Mouse (Mus musculus) kidney, postnatal 0 days (tissue): ENCODE data around the gene Itpr1. TPM values are rescaled to one million over a fixed set of nuclear protein-coding genes. Genes with fewer than 3 reads are reported as not detected.

Experiments
- ATAC-seq: fragments of 200-750 bp; cut with Nextera tagmentation; replicated peaks from 2 replicates; pipeline ENCODE4 v1.8.0; 2017; ENCODE audit warnings: low read depth, moderate number of reproducible peaks, moderate TSS enrichment, moderate library complexity; ENCODE audit not compliant: low FRiP score
- DNase-seq: peaks from one replicate; pipeline ENCODE4 v3.0.0-alpha.2; 2016; ENCODE audit warnings: low spot score
- H3K27ac ChIP-seq: fragments of 300-500 bp; sonication (generic); 2 replicates; pipeline ENCODE4 v1.5.1; 2014; ENCODE audit warnings: mild to moderate bottlenecking
- H3K27me3 ChIP-seq: fragments of 300-500 bp; sonication (generic); 2 replicates; pipeline ENCODE4 v1.6.1; 2014; ENCODE audit warnings: low read length, mixed read lengths; ENCODE audit not compliant: insufficient read depth
- H3K36me3 ChIP-seq: fragments of 300-500 bp; sonication (generic); 2 replicates; pipeline ENCODE4 v1.6.1; 2014; ENCODE audit warnings: low read length, mixed read lengths; ENCODE audit not compliant: insufficient read depth
- H3K4me1 ChIP-seq: fragments of 300-500 bp; sonication (generic); replicated peaks from 2 replicates; pipeline ENCODE4 v1.6.1; 2014; ENCODE audit warnings: antibody characterized with exemption, low read length, mixed read lengths; ENCODE audit not compliant: insufficient read depth
- H3K4me2 ChIP-seq: fragments of 300-500 bp; sonication (generic); 2 replicates; pipeline ENCODE4 v1.6.1; 2014; ENCODE audit warnings: mild to moderate bottlenecking, low read length, moderate library complexity, mixed read lengths
- H3K4me3 ChIP-seq: fragments of 300-500 bp; sonication (generic); replicated peaks from 2 replicates; pipeline ENCODE4 v1.5.1; 2014; ENCODE audit warnings: low read depth, low read length
- H3K9ac ChIP-seq: fragments of 300-500 bp; sonication (generic); 2 replicates; pipeline ENCODE4 v1.6.1; 2014; ENCODE audit warnings: low read depth, low read length
- H3K9me3 ChIP-seq: fragments of 300-500 bp; sonication (generic); replicated peaks from 2 replicates; pipeline ENCODE4 v1.6.1; 2016; ENCODE audit warnings: low read length, inconsistent platforms, mixed read lengths
- CTCF ChIP-seq: IDR thresholded peaks from 2 replicates; pipeline ENCODE4 v1.5.1; 2016; ENCODE audit warnings: antibody characterized with exemption, low read depth, mild to moderate bottlenecking, moderate library complexity
- WGBS: fragments of 180-500 bp; shearing (Covaris S2); extraction: QIAGEN DNeasy Blood & Tissue Kit; methylation state at CpG from one replicate; pipeline ENCODE4 v1.1.7; 2014; 5-methylcytosine and 5-hydroxymethylcytosine counted together
- polyA plus RNA-seq: library from polyadenylated mRNA; unstranded; fragments of >200 nt; fragmentation: Nextera tagmentation; extraction: Ambion mirVana; gene quantifications from 2 replicates; pipeline ENCODE4 v1.2.1, GENCODE M21; 2015

Gene Itpr1
- polyA plus RNA-seq, 1 experiment from 2014 or later: 21.2 TPM

DNA sequence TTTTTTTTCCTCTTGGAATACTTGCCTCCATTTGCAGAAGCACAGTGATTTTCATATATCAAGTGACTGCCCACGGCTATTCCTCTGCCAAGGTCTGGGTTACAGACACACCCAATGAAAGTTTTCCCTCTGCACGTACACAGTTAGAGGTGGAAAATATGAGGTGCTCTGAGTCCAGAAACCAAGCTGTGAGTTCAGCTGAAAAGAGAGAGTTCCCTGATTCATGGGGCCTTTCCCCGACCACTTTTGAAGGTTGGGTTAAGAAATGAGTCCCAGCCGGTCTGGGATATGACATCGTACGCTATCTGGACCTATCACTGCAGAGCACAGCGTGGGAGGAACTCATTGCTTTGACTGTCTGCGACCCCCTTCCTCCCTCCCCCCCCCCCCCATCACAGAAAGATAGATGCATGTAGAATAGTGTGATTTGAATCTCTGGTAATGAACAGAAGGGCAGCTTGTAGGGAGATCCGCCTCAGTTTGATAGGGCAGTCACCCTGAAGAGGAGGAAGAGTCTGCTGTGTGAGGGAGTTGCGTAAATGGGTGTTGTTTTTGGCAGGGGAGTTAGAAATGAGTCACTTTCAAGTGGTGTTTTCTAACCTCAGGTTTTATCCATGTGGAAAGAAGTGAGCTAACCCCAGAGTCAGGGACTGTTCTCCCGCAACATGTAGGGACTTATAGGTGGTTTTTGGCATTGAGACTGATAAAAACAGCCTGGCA lies 235.3 kb downstream of the Itpr1 start:
- H3K4me2 ChIP-seq: no peak overlapping the region
- DNase-seq (peak; percentile 79), ATAC-seq (no peak)
- no peak overlapping the region for H3K4me3 ChIP-seq
- H3K36me3 ChIP-seq: no peaks in the 10 kb centered on the region
- no peak overlapping the region for H3K9ac ChIP-seq
- WGBS: 28% methylated on average over 11 of the region's 11 CpGs
- no peak for TF ChIP-seq CTCF
- no peaks in the 10 kb centered on the region for H3K27me3 ChIP-seq
- peaks cover 28% of the 10 kb centered on the region; the same call in 1 of the 2 replicates for H3K4me1 ChIP-seq
- H3K9me3 ChIP-seq: no peaks in the 10 kb centered on the region
- H3K27ac ChIP-seq: peak overlapping the region; percentile 47

DNA sequence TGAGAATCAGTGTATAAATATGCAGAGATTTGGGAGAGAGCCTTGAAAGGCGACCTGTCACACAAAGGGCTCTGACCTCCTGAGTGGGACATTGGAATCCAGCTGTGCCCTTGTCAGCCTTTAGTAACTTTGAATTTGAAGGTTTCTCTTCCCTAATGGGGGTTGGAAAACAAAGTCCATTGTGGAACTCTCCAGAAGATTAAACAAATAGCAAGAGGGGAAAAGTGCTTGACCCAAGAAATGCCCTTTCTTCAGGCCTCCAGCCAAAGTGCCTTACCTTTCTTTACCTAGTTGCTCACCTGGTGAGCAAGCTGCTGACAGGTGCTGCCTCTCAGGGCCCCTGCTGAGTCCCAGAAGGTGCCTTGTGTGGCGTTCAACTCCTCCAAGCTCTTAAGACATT lies 236.0 kb downstream of the Itpr1 start:
- TF ChIP-seq CTCF: no peak
- Histone ChIP-seq H3K4me1 (peaks cover 29% of the 10 kb centered on the region; the same call in 1 of the 2 replicates), H3K4me2 (no peak overlapping the region), H3K9me3 (no peaks in the 10 kb centered on the region), H3K4me3 (no peak overlapping the region), H3K9ac (no peak overlapping the region), H3K27ac (peak overlapping the region; percentile 47), H3K36me3 (no peaks in the 10 kb centered on the region), H3K27me3 (no peaks in the 10 kb centered on the region)
- WGBS: 40% methylated on average over 2 of the region's 2 CpGs
- DNase-seq (no peak), ATAC-seq (no peak)

GRCm38 (mm10) chr6:108451536-108451935 lies 238.6 kb downstream of the Itpr1 start:
- H3K9ac ChIP-seq: no peak overlapping the region
- no peak overlapping the region for H3K4me3 ChIP-seq
- H3K27me3 ChIP-seq: no peaks in the 10 kb centered on the region
- TF ChIP-seq CTCF: no peak
- no peaks in the 10 kb centered on the region for H3K36me3 ChIP-seq
- no peak overlapping the region for H3K27ac ChIP-seq
- H3K4me1 ChIP-seq: peaks cover 40% of the 10 kb centered on the region
- no peaks in the 10 kb centered on the region for H3K9me3 ChIP-seq
- no peak for DNase-seq
- WGBS: 64% methylated on average over 2 of the region's 2 CpGs
- H3K4me2 ChIP-seq: no peak overlapping the region
- ATAC-seq: no peak

DNA sequence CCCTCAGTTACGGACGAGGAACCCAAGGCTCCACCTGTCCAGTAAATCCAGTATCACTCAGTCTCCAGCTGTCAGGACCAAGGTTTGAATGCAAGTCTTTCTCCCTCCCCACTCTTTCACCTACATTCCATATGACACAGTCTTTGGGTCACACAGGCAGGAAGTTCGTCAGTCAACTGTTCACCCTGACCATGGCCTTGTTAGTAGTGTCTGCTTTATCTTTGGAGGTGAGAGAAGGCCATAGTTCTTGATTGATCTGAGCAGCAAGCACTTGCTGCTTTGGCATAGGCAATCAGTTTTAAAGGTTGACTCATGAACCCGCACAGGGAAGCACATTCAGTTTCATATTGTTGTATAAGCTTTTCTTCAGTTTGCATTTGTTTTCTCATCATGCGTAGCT lies 240.7 kb downstream of the Itpr1 start:
- no peak for ATAC-seq
- Histone ChIP-seq H3K4me1 (peaks cover 33% of the 10 kb centered on the region), H3K4me2 (no peak overlapping the region), H3K27me3 (no peaks in the 10 kb centered on the region), H3K9ac (no peak overlapping the region), H3K36me3 (no peaks in the 10 kb centered on the region), H3K9me3 (no peaks in the 10 kb centered on the region), H3K27ac (no peak overlapping the region), H3K4me3 (no peak overlapping the region)
- WGBS: 65% methylated on average over 5 of the region's 5 CpGs
- TF ChIP-seq CTCF: no peak
- no peak for DNase-seq

- no peak overlapping the region for H3K4me2 ChIP-seq
- H3K9ac ChIP-seq: no peak overlapping the region
- WGBS: 67% methylated on average over 16 of the region's 16 CpGs
- no peak overlapping the region for H3K4me3 ChIP-seq
- no peaks in the 10 kb centered on the region for H3K9me3 ChIP-seq
- no peak for TF ChIP-seq CTCF
- peaks cover 33% of the 10 kb centered on the region for H3K4me1 ChIP-seq
- DNase-seq: no peak
- H3K36me3 ChIP-seq: no peaks in the 10 kb centered on the region
- H3K27ac ChIP-seq: 0 out of 2 replicates have a peak overlapping the region, but pooled peaks have one; percentile 25
- no peaks in the 10 kb centered on the region for H3K27me3 ChIP-seq
- ATAC-seq: no peak
Measured at GRCm38 (mm10) chr6:108454061-108454891, 241.4 kb downstream of the Itpr1 start.

GRCm38 (mm10) chr6:108454979-108455836 lies 242.3 kb downstream of the Itpr1 start:
- H3K27me3 ChIP-seq: no peaks in the 10 kb centered on the region
- 88% methylated on average over 7 of the region's 7 CpGs for WGBS
- no peaks in the 10 kb centered on the region for H3K36me3 ChIP-seq
- H3K4me2 ChIP-seq: no peak overlapping the region
- H3K4me3 ChIP-seq: no peak overlapping the region
- no peak for DNase-seq
- H3K9ac ChIP-seq: no peak overlapping the region
- H3K27ac ChIP-seq: peak overlapping the region; percentile 94
- H3K9me3 ChIP-seq: no peaks in the 10 kb centered on the region
- no peak for ATAC-seq
- no peak for TF ChIP-seq CTCF
- H3K4me1 ChIP-seq: peaks cover 41% of the 10 kb centered on the region
